In the genomic region with DNA sequence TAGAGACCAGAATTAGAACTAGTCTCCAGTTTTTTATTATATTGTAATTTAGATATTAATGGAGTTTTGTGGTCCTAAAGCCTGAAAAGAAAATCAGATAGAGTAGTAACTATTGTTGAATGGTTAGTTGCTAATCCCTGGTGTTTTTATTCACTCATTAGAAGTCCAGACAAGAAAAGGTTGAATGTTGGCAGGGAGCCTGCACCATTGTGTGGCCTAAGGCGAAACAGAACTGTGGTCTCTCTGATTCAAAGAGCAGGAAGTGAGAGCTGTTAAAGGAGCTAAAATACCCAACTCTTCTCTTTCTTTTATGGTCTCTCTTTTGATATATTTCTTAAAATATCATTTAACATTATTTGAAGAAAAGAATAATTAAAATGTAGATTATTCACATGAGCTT, we compare ENCODE assay signal across 10 mouse cellular contexts. TPM values are rescaled to one million over a fixed set of nuclear protein-coding genes. Genes with fewer than 3 reads are reported as not detected.
DNase-seq lines count a peak whose midpoint lies in the region; ATAC-seq lines count a peak whose summit lies in the region.
"Had no signal": no experiment of that assay in that cellular context is flagged by ENCODE, and none has a peak within 500 bp of the region (broad histone marks: within the 10 kb centered on the region; RNA-seq: fewer than 3 reads in every experiment).

No protein-coding gene starts in this region.

- H3K27ac ChIP-seq in midbrain, embryonic 14.5 days (replicated peaks; ENCODE audit: low read depth, low read length) = no peak overlapping the region
- H3K27ac ChIP-seq in midbrain, embryonic 10.5 days (replicated peaks) = no peak overlapping the region
- H3K27ac ChIP-seq in midbrain, embryonic 15.5 days = no peak overlapping the region
- H3K27ac ChIP-seq: liver, embryonic 14.5 days had no signal

- no peak overlapping the region for H3K9ac ChIP-seq in midbrain, embryonic 14.5 days (replicated peaks; ENCODE audit: low read length)
- H3K9ac ChIP-seq in midbrain, embryonic 15.5 days = no peak overlapping the region
- H3K9ac ChIP-seq: heart, embryonic 13.5 days; liver, embryonic 14.5 days had no signal

- H3K4me2 ChIP-seq in midbrain, embryonic 14.5 days (ENCODE audit: low read length) = no peak overlapping the region
- H3K4me2 ChIP-seq in midbrain, embryonic 15.5 days = no peak overlapping the region
- H3K4me2 ChIP-seq: heart, embryonic 13.5 days had no signal

- peak; percentile 23 for DNase-seq in adrenal gland, adult 2 months
- DNase-seq in adrenal gland, postnatal 4 days (ENCODE audit: low spot score in 2 of 2) = no peak
- peak; percentile 78 for DNase-seq in midbrain, embryonic 14.5 days
- DNase-seq in midbrain, embryonic 10.5 days (ENCODE audit: low spot score) = no peak
- DNase-seq in kidney, postnatal 14 days = peak; percentile 75
- DNase-seq in lung, postnatal 4 days = peak; percentile 42 to 49

- 4% methylated on average over 1 of the region's 1 CpGs for WGBS in midbrain, embryonic 14.5 days
- WGBS in midbrain, embryonic 10.5 days = 50% methylated on average over 1 of the region's 1 CpGs
- 10% methylated on average over 1 of the region's 1 CpGs for WGBS in midbrain, embryonic 15.5 days

- ATAC-seq in midbrain, embryonic 14.5 days (ENCODE audit: low FRiP score, low TSS enrichment) = no peak
- no peak for ATAC-seq in frontal cortex, adult (ENCODE audit: low TSS enrichment)
- no peak for ATAC-seq in midbrain, embryonic 15.5 days (replicated peaks)

- H3K9me3 ChIP-seq in midbrain, embryonic 14.5 days (ENCODE audit: control insufficient read depth, low read length) = no peaks in the 10 kb centered on the region
- H3K9me3 ChIP-seq in midbrain, embryonic 10.5 days (replicated peaks) = no peaks in the 10 kb centered on the region
- H3K9me3 ChIP-seq in midbrain, embryonic 15.5 days = no peaks in the 10 kb centered on the region
- H3K9me3 ChIP-seq: heart, embryonic 13.5 days had no signal

- no peaks in the 10 kb centered on the region for H3K4me1 ChIP-seq in midbrain, embryonic 14.5 days (ENCODE audit: control insufficient read depth, insufficient read depth, low read length)
- peaks cover 11% of the 10 kb centered on the region for H3K4me1 ChIP-seq in midbrain, embryonic 10.5 days
- H3K4me1 ChIP-seq in midbrain, embryonic 15.5 days = 0 out of 2 replicates have a peak, but pooled peaks cover 2% of the 10 kb centered on the region

- H3K27me3 ChIP-seq in midbrain, embryonic 14.5 days (ENCODE audit: control insufficient read depth, insufficient read depth, low read length) = no peaks in the 10 kb centered on the region
- no peaks in the 10 kb centered on the region for H3K27me3 ChIP-seq in midbrain, embryonic 10.5 days (ENCODE audit: low read depth, poor library complexity, severe bottlenecking)
- no peaks in the 10 kb centered on the region for H3K27me3 ChIP-seq in midbrain, embryonic 15.5 days (replicated peaks)
- H3K27me3 ChIP-seq: heart, embryonic 13.5 days had no signal

- H3K4me3 ChIP-seq in midbrain, embryonic 14.5 days (replicated peaks; ENCODE audit: low read depth, low read length) = no peak overlapping the region
- no peak overlapping the region for H3K4me3 ChIP-seq in midbrain, embryonic 10.5 days
- no peak overlapping the region for H3K4me3 ChIP-seq in midbrain, embryonic 15.5 days
- H3K4me3 ChIP-seq: heart, embryonic 13.5 days had no signal

- no peaks in the 10 kb centered on the region for H3K36me3 ChIP-seq in midbrain, embryonic 14.5 days (ENCODE audit: control insufficient read depth, insufficient read depth, low read length)
- 0 out of 2 replicates have a peak, but pooled peaks cover 6% of the 10 kb centered on the region for H3K36me3 ChIP-seq in midbrain, embryonic 10.5 days
- no peaks in the 10 kb centered on the region for H3K36me3 ChIP-seq in midbrain, embryonic 15.5 days (replicated peaks)

RNA-seq across cellular contexts. Expression of a gene that starts 32.1 kb away (rescaled TPM):
- 10 to 100 TPM; 47.6 to 71.5 TPM for total RNA-seq in adrenal gland, adult 2 months (2021)
- 4.2 and 7.3 TPM in 2 replicates for polyA plus RNA-seq in adrenal gland, adult 2 months (2012; rRNA removed)
- 10 to 100 TPM; 66.6 to 70.0 TPM for total RNA-seq in adrenal gland, postnatal 4 days (2021)
- polyA plus RNA-seq in midbrain, embryonic 14.5 days (2014; fragmentation: Nextera tagmentation; extraction: Ambion mirVana) = 19.0 TPM in 2 replicates
- 4.4 and 5.7 TPM in 2 replicates for polyA plus RNA-seq in midbrain, embryonic 10.5 days (2016; fragmentation: Nextera tagmentation; extraction: Ambion mirVana)
- polyA plus RNA-seq in midbrain, embryonic 15.5 days (2015; fragmentation: Nextera tagmentation; extraction: Ambion mirVana) = 9.6 and 9.8 TPM in 2 replicates

Comparison
In these comparisons a context has a peak if more than half of its experiments do, and no peak if none do; other contexts are left out.
1. DNase-seq: peak in adrenal gland, adult 2 months (single experiment), midbrain, embryonic 14.5 days (single experiment), kidney, postnatal 14 days (single experiment) and lung, postnatal 4 days (2 of 2); none in adrenal gland, postnatal 4 days (0 of 2) and midbrain, embryonic 10.5 days (single experiment).